Mouse (Mus musculus): Measurements from ENCODE around the gene Cilp. TPM values are rescaled to one million over a fixed set of nuclear protein-coding genes. Genes with fewer than 3 reads are reported as not detected.
"Not testable (repeated sequence)": the region's sequence is repeated elsewhere in the genome, so short reads cannot be mapped to it uniquely, and the experiment has no call there.

The Cilp gene
- polyA plus RNA-seq (2015; fragmentation: Nextera tagmentation; extraction: Ambion mirVana) = 0.24 and 0.30 TPM in 2 replicates

- H3K27ac ChIP-seq = 0 out of 2 replicates have a peak within 1 kb of the TSS, but pooled peaks have one; percentile 9
- H3K9me3 ChIP-seq = no peaks in the 10 kb centered on the region
- H3K4me3 ChIP-seq (replicated peaks) = no peak within 1 kb of the TSS
- H3K9ac ChIP-seq (replicated peaks) = peak within 1 kb of the TSS; percentile 37; the same call in 1 of the 2 replicates
- no peaks in the 10 kb centered on the region for H3K36me3 ChIP-seq
- no peak for ATAC-seq
- WGBS = 51% methylated on average over 5 of the region's 5 CpGs
- peaks cover 19% of the 10 kb centered on the region for H3K4me1 ChIP-seq (replicated peaks)
- H3K4me2 ChIP-seq (replicated peaks) = no peak within 1 kb of the TSS
- no peaks in the 10 kb centered on the region for H3K27me3 ChIP-seq
Observed at GRCm38 (mm10) chr9:65264959-65265358, at the start of gene Cilp. Gene Cilp (plus strand): TSS chr9:65265180.

- peak overlapping the region; percentile 61 for H3K4me3 ChIP-seq (replicated peaks)
- H3K4me2 ChIP-seq (replicated peaks) = peak overlapping the region; percentile 92
- H3K36me3 ChIP-seq = no peaks in the 10 kb centered on the region
- H3K27ac ChIP-seq = peak overlapping the region; percentile 85
- no peaks in the 10 kb centered on the region for H3K9me3 ChIP-seq
- ATAC-seq = peak; percentile 22; the same call in 1 of the 2 replicates
- peak overlapping the region; percentile 89 for H3K9ac ChIP-seq (replicated peaks)
- H3K4me1 ChIP-seq (replicated peaks) = peaks cover 11% of the 10 kb centered on the region
- no peaks in the 10 kb centered on the region for H3K27me3 ChIP-seq
- 12% methylated on average over 30 of the region's 31 CpGs for WGBS
Observed at GRCm38 (mm10) chr9:65215494-65216126, 49.4 kb upstream of the Cilp start.

- no peak overlapping the region for H3K27ac ChIP-seq
- WGBS = 81% methylated on average over 8 of the region's 8 CpGs
- H3K27me3 ChIP-seq = no peaks in the 10 kb centered on the region
- no peak for ATAC-seq
- no peak overlapping the region for H3K9ac ChIP-seq (replicated peaks)
- H3K4me1 ChIP-seq (replicated peaks) = peaks cover 11% of the 10 kb centered on the region
- no peaks in the 10 kb centered on the region for H3K36me3 ChIP-seq
- no peak overlapping the region for H3K4me3 ChIP-seq (replicated peaks)
- H3K4me2 ChIP-seq (replicated peaks) = no peak overlapping the region
- H3K9me3 ChIP-seq = no peaks in the 10 kb centered on the region
Observed at GRCm38 (mm10) chr9:65216972-65217371, 48.0 kb upstream of the Cilp start.

- Histone ChIP-seq H3K4me2 (replicated peaks) (no peak overlapping the region), H3K4me3 (replicated peaks) (no peak overlapping the region), H3K9me3 (no peaks in the 10 kb centered on the region), H3K27ac (no peak overlapping the region), H3K27me3 (no peaks in the 10 kb centered on the region), H3K9ac (replicated peaks) (no peak overlapping the region; the same call in 1 of the 2 replicates), H3K4me1 (replicated peaks) (peaks cover 11% of the 10 kb centered on the region), H3K36me3 (no peaks in the 10 kb centered on the region)
- ATAC-seq = no peak
- WGBS = 76% methylated on average over 6 of the region's 6 CpGs
Observed at GRCm38 (mm10) chr9:65217661-65218060, 47.3 kb upstream of the Cilp start.

GRCm38 (mm10) chr9:65218916-65219315, 46.1 kb upstream of the Cilp start:
- WGBS = 67% methylated on average over 1 of the region's 1 CpGs
- Histone ChIP-seq H3K27me3 (no peaks in the 10 kb centered on the region), H3K4me2 (replicated peaks) (no peak overlapping the region), H3K9me3 (no peaks in the 10 kb centered on the region), H3K27ac (no peak overlapping the region), H3K9ac (replicated peaks) (no peak overlapping the region), H3K4me1 (replicated peaks) (peaks cover 11% of the 10 kb centered on the region), H3K4me3 (replicated peaks) (no peak overlapping the region), H3K36me3 (no peaks in the 10 kb centered on the region)
- ATAC-seq = no peak

DNA sequence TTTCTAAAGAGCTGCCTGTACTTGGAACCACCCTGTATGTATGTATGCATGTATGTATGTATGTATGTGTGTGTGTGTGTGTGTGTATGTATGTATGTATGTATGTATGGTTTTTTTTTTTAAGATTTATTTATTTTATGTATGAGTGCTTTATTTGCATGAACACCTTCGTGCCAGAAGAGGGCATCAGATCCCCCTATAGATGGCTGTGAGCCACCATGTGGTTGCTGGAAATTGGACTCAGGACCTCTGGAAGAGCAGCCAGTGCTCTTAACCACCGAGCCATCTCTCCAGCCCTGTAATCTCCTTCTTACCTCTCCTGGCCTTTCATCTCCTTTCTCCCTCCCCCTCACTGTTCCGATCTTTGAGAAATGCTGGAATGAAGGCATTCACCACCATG, 44.6 kb upstream of the Cilp start:
- H3K27ac ChIP-seq; H3K4me2 ChIP-seq (replicated peaks); H3K36me3 ChIP-seq; H3K9me3 ChIP-seq; ATAC-seq; H3K4me3 ChIP-seq (replicated peaks); H3K9ac ChIP-seq (replicated peaks); H3K4me1 ChIP-seq (replicated peaks); H3K27me3 ChIP-seq: not testable (repeated sequence)
- 39% methylated on average over 3 of the region's 3 CpGs for WGBS

DNA sequence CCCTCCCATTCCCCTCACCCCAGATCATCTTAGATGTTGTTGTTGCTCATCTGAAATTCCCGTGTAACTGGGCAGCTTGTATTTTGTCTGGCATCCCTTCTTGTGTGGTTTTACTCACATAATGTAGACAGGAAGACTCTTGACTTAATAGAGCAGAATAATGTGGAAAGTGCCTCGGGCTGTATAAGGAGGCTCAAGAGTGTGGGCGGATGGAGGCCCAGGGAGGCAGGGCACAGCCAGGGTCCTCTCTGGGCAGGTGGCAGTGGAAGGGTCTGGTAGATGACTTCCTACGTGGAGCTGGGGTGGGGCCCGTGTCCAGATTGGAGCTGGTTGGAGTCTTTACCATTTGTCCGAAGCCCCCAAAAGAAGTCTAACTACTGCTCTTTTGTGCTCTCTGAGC, 41.1 kb upstream of the Cilp start:
- H3K36me3 ChIP-seq = no peaks in the 10 kb centered on the region
- H3K9me3 ChIP-seq = no peaks in the 10 kb centered on the region
- H3K4me1 ChIP-seq (replicated peaks) = no peaks in the 10 kb centered on the region
- 82% methylated on average over 6 of the region's 6 CpGs for WGBS
- no peak overlapping the region for H3K4me2 ChIP-seq (replicated peaks)
- no peak for ATAC-seq
- H3K9ac ChIP-seq (replicated peaks) = no peak overlapping the region
- H3K4me3 ChIP-seq (replicated peaks) = no peak overlapping the region
- H3K27me3 ChIP-seq = no peaks in the 10 kb centered on the region
- no peak overlapping the region for H3K27ac ChIP-seq

DNA sequence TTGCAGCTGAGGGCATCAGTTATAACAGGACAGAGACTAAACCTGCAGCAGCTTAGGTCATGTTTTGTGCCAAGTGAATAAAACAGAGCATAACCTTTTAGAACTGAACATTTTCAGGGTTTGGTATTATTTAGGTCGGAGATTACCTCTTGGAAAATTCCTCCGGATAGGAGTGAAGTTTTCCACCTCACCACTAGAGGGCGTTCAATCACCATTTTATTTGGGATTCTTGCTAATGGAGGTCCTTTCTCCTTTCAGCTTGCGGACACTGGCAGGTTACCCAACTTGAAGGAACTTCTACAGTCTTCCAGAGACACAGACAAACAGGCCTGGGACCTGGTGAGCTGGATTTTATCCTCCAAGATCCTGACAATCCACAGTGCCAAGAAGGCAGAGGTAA, 39.2 kb upstream of the Cilp start:
- Histone ChIP-seq H3K4me3 (replicated peaks) (no peak overlapping the region), H3K36me3 (peaks cover 6% of the 10 kb centered on the region; the same call in 1 of the 2 replicates), H3K27ac (no peak overlapping the region), H3K9ac (replicated peaks) (no peak overlapping the region), H3K27me3 (no peaks in the 10 kb centered on the region), H3K4me2 (replicated peaks) (no peak overlapping the region), H3K4me1 (replicated peaks) (peaks cover 3% of the 10 kb centered on the region; the same call in 1 of the 2 replicates), H3K9me3 (no peaks in the 10 kb centered on the region)
- WGBS = 41% methylated on average over 4 of the region's 4 CpGs
- ATAC-seq = no peak

GRCm38 (mm10) chr9:65230250-65230649, 34.7 kb upstream of the Cilp start:
- Histone ChIP-seq H3K36me3 (peaks cover 6% of the 10 kb centered on the region; the same call in 1 of the 2 replicates), H3K4me2 (replicated peaks) (no peak overlapping the region), H3K4me3 (replicated peaks) (no peak overlapping the region), H3K9ac (replicated peaks) (no peak overlapping the region), H3K4me1 (replicated peaks) (peaks cover 13% of the 10 kb centered on the region), H3K27ac (no peak overlapping the region), H3K9me3 (no peaks in the 10 kb centered on the region), H3K27me3 (no peaks in the 10 kb centered on the region)
- ATAC-seq = no peak
- WGBS = 74% methylated on average over 6 of the region's 6 CpGs

DNA sequence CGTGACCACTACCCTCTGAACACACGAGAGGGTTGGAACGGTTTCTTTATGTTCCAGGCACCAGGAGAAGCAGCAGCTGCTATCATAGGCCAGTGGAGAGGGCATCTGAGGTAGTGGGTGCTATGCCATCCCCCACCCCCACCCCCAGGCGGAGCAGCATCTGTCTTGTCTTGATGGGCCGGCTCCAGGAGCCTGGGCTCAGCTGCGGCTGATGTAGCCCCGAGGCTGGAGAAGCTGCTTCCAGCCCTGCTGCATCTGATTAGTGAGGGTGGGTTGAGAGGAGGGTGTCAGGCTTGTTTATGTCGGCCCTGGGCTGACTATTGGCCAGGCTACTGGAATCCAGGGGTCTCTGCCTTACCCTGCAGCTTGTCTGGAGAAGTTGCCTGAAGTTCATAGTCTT, 33.7 kb upstream of the Cilp start:
- H3K4me2 ChIP-seq (replicated peaks) = no peak overlapping the region
- H3K4me3 ChIP-seq (replicated peaks) = no peak overlapping the region
- H3K9me3 ChIP-seq = no peaks in the 10 kb centered on the region
- no peaks in the 10 kb centered on the region for H3K27me3 ChIP-seq
- peaks cover 9% of the 10 kb centered on the region; the same call in 1 of the 2 replicates for H3K36me3 ChIP-seq
- peak; percentile 79 for ATAC-seq
- peaks cover 13% of the 10 kb centered on the region for H3K4me1 ChIP-seq (replicated peaks)
- WGBS = 65% methylated on average over 8 of the region's 8 CpGs
- no peak overlapping the region for H3K9ac ChIP-seq (replicated peaks)
- 0 out of 2 replicates have a peak overlapping the region, but pooled peaks have one; percentile 51 for H3K27ac ChIP-seq

DNA sequence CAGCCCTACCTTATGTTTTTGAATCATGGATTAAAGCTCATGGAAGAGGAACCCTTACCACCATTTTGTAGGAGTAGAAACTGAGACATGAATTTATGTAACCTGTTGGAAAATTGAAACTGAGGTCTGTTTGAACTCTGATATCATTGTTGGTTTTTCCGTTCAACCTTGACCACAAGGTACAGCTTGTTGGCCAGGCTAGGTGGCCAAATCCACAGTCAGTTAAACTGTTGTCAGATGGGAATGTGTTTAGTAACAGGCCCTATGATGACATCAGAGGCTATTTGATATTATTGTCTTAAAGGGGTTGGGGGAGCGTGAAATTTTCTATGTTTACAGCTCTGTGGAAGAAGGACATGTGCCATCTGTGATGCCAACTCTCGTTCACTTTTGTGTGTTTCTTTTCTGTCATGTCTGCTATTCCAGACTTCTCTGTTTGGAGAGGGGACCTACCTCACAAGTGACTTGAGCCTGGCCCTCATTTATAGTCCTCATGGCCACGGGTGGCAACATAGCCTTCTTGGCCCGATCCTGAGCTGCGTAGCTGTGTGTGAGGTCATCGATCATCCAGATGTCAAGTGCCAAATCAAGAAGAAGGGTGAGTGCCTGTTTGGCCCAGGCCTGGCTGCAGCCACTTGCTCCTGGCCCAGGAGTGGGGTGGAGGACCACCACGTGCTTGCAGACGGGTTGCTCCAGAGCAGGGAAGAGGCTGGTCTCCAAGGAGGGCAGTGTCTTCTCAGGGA, 31.6 kb upstream of the Cilp start:
- Histone ChIP-seq H3K4me3 (replicated peaks) (no peak overlapping the region), H3K9me3 (no peaks in the 10 kb centered on the region), H3K27ac (no peak overlapping the region), H3K4me1 (replicated peaks) (peaks cover 13% of the 10 kb centered on the region), H3K36me3 (peaks cover 12% of the 10 kb centered on the region; the same call in 1 of the 2 replicates), H3K4me2 (replicated peaks) (no peak overlapping the region), H3K27me3 (no peaks in the 10 kb centered on the region), H3K9ac (replicated peaks) (no peak overlapping the region)
- no peak for ATAC-seq
- WGBS = 93% methylated on average over 9 of the region's 9 CpGs

DNA sequence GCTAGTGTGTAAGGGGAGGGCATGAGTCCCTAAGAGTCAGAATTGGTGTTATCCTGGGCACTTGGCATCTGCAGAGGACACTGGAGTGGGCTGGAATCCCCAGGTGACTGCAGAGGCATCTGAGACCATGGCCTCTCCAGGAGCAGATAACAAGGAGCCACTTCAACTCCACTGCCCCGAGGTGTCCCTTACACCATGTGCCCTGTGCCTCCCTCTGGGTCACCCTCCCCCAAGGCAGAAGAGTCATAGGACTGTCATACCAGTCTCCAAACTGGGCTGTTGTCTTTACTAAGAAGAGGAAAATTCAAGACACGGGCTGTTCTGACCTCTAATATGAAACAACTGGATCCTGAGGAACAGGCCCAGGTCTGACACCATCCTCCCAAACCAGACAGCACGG, 30.2 kb upstream of the Cilp start:
- 89% methylated on average over 3 of the region's 3 CpGs for WGBS
- Histone ChIP-seq H3K36me3 (peaks cover 12% of the 10 kb centered on the region; the same call in 1 of the 2 replicates), H3K4me3 (replicated peaks) (no peak overlapping the region), H3K27ac (no peak overlapping the region), H3K4me2 (replicated peaks) (no peak overlapping the region), H3K4me1 (replicated peaks) (peaks cover 13% of the 10 kb centered on the region), H3K9me3 (no peaks in the 10 kb centered on the region), H3K9ac (replicated peaks) (no peak overlapping the region), H3K27me3 (no peaks in the 10 kb centered on the region)
- no peak for ATAC-seq

Measured in midbrain, embryonic 13.5 days (tissue).